Mouse (Mus musculus): ENCODE data around the gene Mybl2.

GRCm38 (mm10) chr2:163075234-163075633 lies 20.7 kb downstream of the Mybl2 start:
- TF ChIP-seq CTCF (IDR thresholded peaks at IDR 0.05; ENCODE audit: low read depth, low read length) (no peak), POLR2A (IDR thresholded peaks at IDR 0.05; ENCODE audit: borderline replicate concordance, low read depth, low read length) (no peak)

Data from bone marrow macrophage, adult 2 months (primary cell).